Mouse (Mus musculus) cerebellum, adult 2 months (tissue): ENCODE data around the gene Zbtb48. TPM values are rescaled to one million over a fixed set of nuclear protein-coding genes. Genes with fewer than 3 reads are reported as not detected.
A peak's percentile ranks its signal among the peaks of the same experiment; 100 is the strongest.
"Not testable (repeated sequence)": the region's sequence is repeated elsewhere in the genome, so short reads cannot be mapped to it uniquely, and the experiment has no call there.

Source experiments
- DNase-seq, 2 experiments: peaks; one replicate each; pipeline ENCODE4 v3.0.0; 2021
- H3K27ac ChIP-seq: fragments of 200-500 bp; 2 replicates; pipeline ENCODE4 v1.5.1; 2012; ENCODE audit warnings: low read length, control low read depth, inconsistent platforms; ENCODE audit not compliant: insufficient read depth
- H3K27me3 ChIP-seq: fragments of 200-500 bp; 2 replicates; pipeline ENCODE4 v1.6.1; 2012; ENCODE audit warnings: inconsistent platforms, mild to moderate bottlenecking, low read length, moderate library complexity; ENCODE audit not compliant: control insufficient read depth, insufficient read depth
- H3K4me1 ChIP-seq: fragments of 200-500 bp; 2 replicates; pipeline ENCODE4 v1.6.1; 2011; ENCODE audit warnings: low read length; ENCODE audit not compliant: control insufficient read depth, insufficient read depth
- H3K4me3 ChIP-seq: fragments of 200-500 bp; replicated peaks from 2 replicates; pipeline ENCODE3; 2011; ENCODE audit warnings: mild to moderate bottlenecking, low read depth, low read length, control low read depth; ENCODE audit not compliant: insufficient read depth
- CTCF ChIP-seq: fragments of 200-500 bp; IDR thresholded peaks from 2 replicates; pipeline ENCODE4 v1.5.1; 2011; ENCODE audit warnings: low read depth, mild to moderate bottlenecking, control low read depth, low read length, moderate library complexity, borderline replicate concordance; ENCODE audit not compliant: insufficient read depth
- POLR2A ChIP-seq: fragments of 200-500 bp; IDR thresholded peaks from 2 replicates; pipeline ENCODE4 v1.6.1; 2011; ENCODE audit warnings: low read length, control low read depth, borderline replicate concordance; ENCODE audit not compliant: insufficient read depth
- WGBS: fragments of 180-500 bp; shearing (Covaris S2); methylation state at CpG from one replicate; pipeline ENCODE4 v1.1.7; 2018; 5-methylcytosine and 5-hydroxymethylcytosine counted together
- polyA plus RNA-seq: library from polyadenylated mRNA; depleted of rRNA; stranded (reverse); fragments of >200 nt; gene quantifications from 2 replicates; pipeline ENCODE4 v1.2.3, GENCODE M21; 2012

Zbtb48 gene
- polyA plus RNA-seq, 1 experiment = 24.3 TPM

DNA sequence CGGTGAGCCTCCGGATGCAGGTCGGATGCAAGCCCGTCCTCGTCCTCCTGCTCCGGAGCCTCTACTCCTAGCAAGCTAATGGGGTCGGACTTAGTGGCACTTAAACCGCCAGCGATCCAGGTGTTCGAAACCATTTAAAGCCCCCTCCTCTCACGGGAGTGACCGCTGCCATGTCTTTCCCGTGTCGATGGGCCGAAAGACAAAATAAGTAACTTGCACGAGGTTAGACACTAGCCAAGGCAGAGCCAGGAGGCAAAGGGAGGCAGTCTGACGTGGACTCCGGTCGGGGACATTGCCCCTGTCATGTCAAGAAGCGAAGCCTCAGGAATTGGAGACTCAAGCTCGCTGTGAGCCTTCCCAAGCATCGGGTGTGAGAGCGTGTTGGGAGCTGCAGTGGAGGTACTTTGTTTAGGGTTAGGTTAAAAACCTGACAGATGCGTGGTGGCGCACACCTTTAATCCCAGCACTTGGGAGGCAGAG, 12.4 kb upstream of the Zbtb48 start:
- peak in 1 of 2 experiments; percentile 5 for DNase-seq
- no peak overlapping the region for H3K27ac ChIP-seq
- WGBS = 4% methylated on average over 25 of the region's 25 CpGs
- peaks cover 3% of the 10 kb centered on the region; the same call in 1 of the 2 replicates for H3K4me1 ChIP-seq
- peak overlapping the region; percentile 74 for H3K4me3 ChIP-seq
- TF ChIP-seq POLR2A = no peak
- no peak for TF ChIP-seq CTCF
- no peaks in the 10 kb centered on the region for H3K27me3 ChIP-seq

DNA sequence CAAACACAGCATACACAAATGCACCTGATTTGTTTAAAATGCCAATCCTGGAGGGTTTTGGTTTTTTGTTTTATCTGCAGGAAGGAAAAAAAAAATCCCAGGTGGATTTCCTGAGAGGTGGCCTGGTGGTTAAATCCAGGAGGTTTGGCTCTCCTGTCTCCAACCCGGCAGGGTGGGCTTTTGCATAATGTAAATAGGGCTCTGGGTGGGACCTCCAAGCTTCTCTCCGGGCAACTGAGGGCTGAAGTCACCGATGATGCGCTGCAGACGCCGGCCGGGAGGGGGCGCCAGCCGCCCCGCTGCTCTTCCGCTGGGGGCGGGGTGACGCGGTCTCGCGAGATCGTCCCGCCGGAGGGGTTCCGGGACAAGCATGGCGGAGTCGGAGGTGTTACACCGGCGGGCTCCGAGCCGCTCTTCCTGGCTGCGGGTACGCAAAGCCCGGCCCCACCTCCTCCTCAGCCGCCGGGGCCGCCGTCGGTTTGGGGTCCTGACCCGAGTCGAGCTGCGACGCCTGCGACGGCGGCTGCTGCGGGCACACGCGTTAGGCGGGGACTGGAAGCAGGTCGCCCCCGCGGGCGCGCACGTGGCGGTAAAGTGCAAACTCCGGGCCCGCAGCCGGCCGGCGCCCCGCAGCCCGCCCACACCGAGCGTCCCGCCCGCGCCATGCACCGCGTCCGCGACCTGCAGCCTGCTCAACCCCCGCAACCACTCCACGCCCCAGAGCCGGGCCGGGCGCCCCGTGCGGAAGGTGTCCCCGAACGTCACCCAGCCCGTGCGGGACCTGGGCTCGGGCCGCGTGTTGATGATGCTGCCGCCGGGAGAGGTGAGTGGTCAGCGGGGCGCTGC, 11.7 kb upstream of the Zbtb48 start, which contains the start of gene Nol9:
Gene Nol9 (plus strand): TSS at position 337 of the 846 bp plus-strand sequence.
- peaks cover 3% of the 10 kb centered on the region; the same call in 1 of the 2 replicates for H3K4me1 ChIP-seq
- no peaks in the 10 kb centered on the region for H3K27me3 ChIP-seq
- DNase-seq = peak; percentile 90 to 94
- WGBS = under 1% methylated on average over 78 of the region's 86 CpGs
- H3K27ac ChIP-seq = no peak within 1 kb of the TSS
- TF ChIP-seq CTCF (peak; percentile 85), POLR2A (peak; percentile 89)
- peak within 1 kb of the TSS; percentile 74 for H3K4me3 ChIP-seq

DNA sequence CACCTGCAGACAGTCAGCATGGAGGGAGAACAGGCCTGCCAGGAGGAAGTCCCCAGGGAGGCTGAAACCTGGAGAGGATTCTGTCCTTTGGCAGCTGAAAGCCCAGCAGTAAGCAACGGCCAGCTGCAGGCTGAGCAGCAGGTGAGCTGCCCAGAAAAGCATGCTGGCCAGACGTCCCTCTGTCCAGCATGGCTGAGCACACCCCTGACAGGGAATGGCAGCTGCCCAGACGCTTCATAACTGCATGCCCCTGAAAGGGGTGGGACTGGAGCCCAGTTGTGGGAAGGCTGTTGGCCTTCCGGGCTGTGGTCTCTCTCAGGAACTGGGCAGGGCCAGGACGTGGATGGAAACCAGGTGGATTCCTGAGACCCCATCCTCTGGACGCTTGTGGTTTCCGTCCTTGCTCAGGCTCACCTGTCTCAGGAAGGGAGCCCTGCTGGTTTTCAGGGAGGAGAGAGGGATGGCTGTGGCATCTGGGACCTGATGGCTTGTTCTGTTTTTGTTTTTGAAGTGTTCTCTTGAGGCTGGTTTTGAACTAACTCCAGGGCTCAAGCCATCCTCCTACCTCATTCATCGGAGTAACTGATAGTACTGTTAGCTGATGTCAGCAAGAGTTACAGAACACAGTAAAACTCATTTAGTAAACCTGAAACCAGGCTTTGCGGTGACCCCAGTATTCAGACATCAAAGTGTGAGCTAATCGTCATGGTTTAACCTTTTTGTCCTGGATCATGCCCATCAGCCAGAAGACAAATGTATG, 10.9 kb upstream of the Zbtb48 start, which contains the start of gene Tas1r1:
Gene Tas1r1 (minus strand): TSS at position 344 of the 760 bp plus-strand sequence.
- Histone ChIP-seq H3K27me3 (no peaks in the 10 kb centered on the region), H3K27ac (no peak within 1 kb of the TSS), H3K4me1 (peaks cover 3% of the 10 kb centered on the region; the same call in 1 of the 2 replicates), H3K4me3 (peak within 1 kb of the TSS; percentile 74)
- DNase-seq = peak in 1 of 2 experiments; percentile 10
- WGBS = 27% methylated on average over 10 of the region's 10 CpGs
- TF ChIP-seq POLR2A (no peak), CTCF (no peak)

DNA sequence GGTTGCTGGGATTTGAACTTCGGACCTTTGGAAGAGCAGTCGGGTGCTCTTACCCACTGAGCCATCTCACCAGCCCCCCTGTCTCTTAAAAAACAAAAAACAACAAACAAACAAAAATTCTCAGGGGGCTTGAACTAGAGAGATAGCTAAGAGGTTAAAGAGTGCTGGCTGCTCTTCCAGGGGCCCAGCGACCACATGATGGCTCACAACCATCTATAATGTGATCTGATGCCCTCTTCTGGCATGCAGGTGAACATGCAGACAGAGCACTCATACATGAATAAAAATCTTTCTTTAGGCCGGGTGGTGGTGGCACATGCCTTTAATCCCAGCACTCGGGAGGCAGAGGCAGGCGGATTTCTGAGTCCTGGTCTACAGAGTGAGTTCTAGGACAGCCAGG, 9.0 kb upstream of the Zbtb48 start:
- not testable (repeated sequence) for DNase-seq, H3K4me1 ChIP-seq, H3K27me3 ChIP-seq, H3K4me3 ChIP-seq, H3K27ac ChIP-seq
- peak; percentile 7; the same call in 1 of the 2 replicates for TF ChIP-seq CTCF
- 88% methylated on average over 6 of the region's 6 CpGs for WGBS

DNA sequence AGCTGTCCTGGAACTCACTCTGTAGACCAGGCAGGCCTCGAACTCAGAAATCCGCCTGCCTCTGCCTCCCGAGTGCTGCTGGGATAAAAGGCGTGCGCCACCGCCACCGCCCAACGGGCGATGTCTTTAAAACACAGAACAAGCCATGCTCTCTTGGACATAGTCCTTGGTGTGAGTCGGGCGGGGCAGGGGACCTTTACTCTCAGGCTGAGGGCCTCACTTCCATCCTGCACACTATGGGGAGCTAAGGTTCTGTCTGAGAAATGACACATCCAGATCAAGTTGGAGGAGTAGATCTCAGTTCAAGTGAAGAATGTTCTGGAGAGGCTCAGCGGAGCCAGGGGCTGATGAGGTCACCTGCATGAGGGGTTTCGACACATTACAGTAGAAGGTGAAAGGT, 5.5 kb upstream of the Zbtb48 start:
- DNase-seq = no peak
- TF ChIP-seq CTCF (no peak), POLR2A (no peak)
- 92% methylated on average over 13 of the region's 13 CpGs for WGBS
- Histone ChIP-seq H3K27me3 (no peaks in the 10 kb centered on the region), H3K4me1 (peaks cover 8% of the 10 kb centered on the region; the same call in 1 of the 2 replicates), H3K27ac (no peak overlapping the region), H3K4me3 (no peak overlapping the region)

DNA sequence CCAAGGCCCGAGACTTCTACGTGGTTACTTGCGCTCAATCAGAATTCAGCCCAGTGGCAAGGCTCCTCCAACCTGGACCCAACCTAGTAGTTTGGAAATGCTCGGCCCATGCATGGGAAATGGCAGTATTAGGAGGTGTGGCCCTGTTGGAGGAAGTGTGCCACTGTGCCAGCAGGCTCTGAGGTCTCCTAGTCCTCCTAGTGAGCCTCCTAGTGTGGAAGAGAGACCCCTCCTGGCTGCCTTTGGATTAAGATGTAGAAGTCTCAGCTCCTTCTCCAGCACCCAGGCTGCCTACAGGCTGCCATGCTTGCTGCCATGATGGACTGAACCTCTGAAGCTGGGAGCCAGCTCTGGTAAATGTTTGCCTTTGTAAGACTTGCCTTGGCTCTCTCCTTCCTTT, 2.5 kb upstream of the Zbtb48 start:
- Histone ChIP-seq H3K4me3 (no peak overlapping the region), H3K4me1 (peaks cover 19% of the 10 kb centered on the region), H3K27ac (no peak overlapping the region), H3K27me3 (no peaks in the 10 kb centered on the region)
- DNase-seq = peak in 1 of 2 experiments; percentile 9
- TF ChIP-seq CTCF (no peak), POLR2A (no peak)
- WGBS = 33% methylated on average over 4 of the region's 4 CpGs

DNA sequence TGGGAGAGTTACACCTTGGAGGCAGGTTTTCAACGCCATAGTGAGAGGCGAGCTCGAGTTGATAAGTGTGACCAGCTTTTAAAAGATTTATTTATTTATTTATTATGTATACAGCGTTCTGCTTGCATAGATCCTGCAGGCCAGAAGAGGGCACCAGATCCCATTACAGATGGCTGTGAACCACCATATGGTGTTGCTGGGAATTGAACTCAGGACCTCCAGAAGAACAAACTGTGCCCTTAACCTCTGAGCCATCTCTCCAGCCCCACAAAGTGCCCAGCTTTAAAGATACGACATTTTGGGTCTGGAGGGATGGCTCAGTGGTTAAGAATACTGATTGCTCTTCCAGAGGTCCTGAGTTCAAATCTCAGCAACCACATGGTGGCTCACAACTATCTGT, 1.6 kb upstream of the Zbtb48 start:
- Histone ChIP-seq H3K4me1 (peaks cover 19% of the 10 kb centered on the region), H3K27me3 (no peaks in the 10 kb centered on the region), H3K27ac (no peak overlapping the region), H3K4me3 (no peak overlapping the region)
- TF ChIP-seq CTCF = peak; percentile 24; the same call in 1 of the 2 replicates
- TF ChIP-seq POLR2A = no peak
- peak; percentile 12 to 34 for DNase-seq
- WGBS = 39% methylated on average over 5 of the region's 5 CpGs

DNA sequence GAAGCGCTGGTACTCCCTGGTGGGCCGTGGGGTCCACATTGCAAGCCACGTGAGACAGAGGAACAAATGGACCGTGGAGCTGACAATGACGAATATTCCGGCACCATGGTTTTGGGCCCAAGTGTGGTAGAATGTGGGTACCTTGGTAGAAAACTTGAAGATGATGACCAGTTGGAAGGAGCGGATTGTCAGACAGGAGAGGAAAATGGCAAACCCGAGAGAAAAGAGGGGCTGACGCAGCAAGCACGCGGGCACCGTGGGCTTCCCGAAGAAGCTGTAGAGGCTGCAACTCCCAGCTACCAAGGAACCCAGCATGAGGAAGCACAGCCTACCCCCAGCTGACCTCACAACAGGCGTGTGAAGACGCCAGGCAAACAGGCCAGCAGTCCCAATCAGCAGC, 985 bp upstream of the Zbtb48 start:
- H3K27ac ChIP-seq = no peak overlapping the region
- peak overlapping the region; percentile 86 for H3K4me3 ChIP-seq
- no peaks in the 10 kb centered on the region for H3K27me3 ChIP-seq
- peaks cover 21% of the 10 kb centered on the region for H3K4me1 ChIP-seq
- 52% methylated on average over 15 of the region's 15 CpGs for WGBS
- DNase-seq = no peak
- TF ChIP-seq POLR2A (no peak), CTCF (no peak)
